Mouse (Mus musculus) ES-Bruce4 (cell line): ENCODE data around the gene Gstm7. TPM values are rescaled to one million over a fixed set of nuclear protein-coding genes. Genes with fewer than 3 reads are reported as not detected.

Experiments
- H3K27ac ChIP-seq: 2 replicates; pipeline ENCODE4 v1.5.1; 2012; ENCODE audit warnings: low read length, inconsistent platforms; ENCODE audit not compliant: insufficient read depth
- H3K27me3 ChIP-seq: 2 replicates; pipeline ENCODE4 v1.6.1; 2012; ENCODE audit warnings: mild to moderate bottlenecking, low read length, inconsistent platforms; ENCODE audit not compliant: control insufficient read depth, poor library complexity, insufficient read depth, severe bottlenecking
- H3K36me3 ChIP-seq: 2 replicates; pipeline ENCODE4 v1.6.1; 2012; ENCODE audit warnings: inconsistent platforms, mild to moderate bottlenecking, low read length, moderate library complexity; ENCODE audit not compliant: control insufficient read depth, poor library complexity, insufficient read depth, severe bottlenecking
- H3K4me1 ChIP-seq: one replicate; pipeline ENCODE4 v1.8.1; 2011; ENCODE audit warnings: low read length; ENCODE audit not compliant: control insufficient read depth, insufficient read depth
- H3K4me3 ChIP-seq: 2 replicates; pipeline ENCODE4 v1.5.1; 2011; ENCODE audit warnings: low read depth, mild to moderate bottlenecking, low read length
- H3K9ac ChIP-seq: 2 replicates; pipeline ENCODE4 v1.6.1; 2012; ENCODE audit warnings: low read depth, mild to moderate bottlenecking, inconsistent platforms; ENCODE audit not compliant: poor library complexity, severe bottlenecking
- H3K9me3 ChIP-seq: replicated peaks from 2 replicates; pipeline ENCODE4 v1.6.1; 2012; ENCODE audit warnings: mild to moderate bottlenecking, low read length, inconsistent platforms; ENCODE audit not compliant: control insufficient read depth, poor library complexity, insufficient read depth, severe bottlenecking
- CTCF ChIP-seq: IDR thresholded peaks from one replicate; pipeline ENCODE4 v1.8.1; 2011; ENCODE audit warnings: low read depth, low read length
- EP300 ChIP-seq: IDR thresholded peaks from 2 replicates; pipeline ENCODE4 v1.6.1; 2011; ENCODE audit warnings: low read depth, low read length; ENCODE audit not compliant: insufficient read depth
- POLR2A ChIP-seq: IDR thresholded peaks from one replicate; pipeline ENCODE4 v1.8.1; 2011; ENCODE audit warnings: low read length; ENCODE audit not compliant: insufficient read depth
- polyA plus RNA-seq: library from polyadenylated mRNA; stranded (reverse); fragments of >200 nt; gene quantifications from 2 replicates; pipeline ENCODE4 v1.2.4, GENCODE M21; 2011; ENCODE audit warnings: low read depth; ENCODE audit not compliant: missing spikeins, insufficient read depth, insufficient read length

Gene Gstm7
- polyA plus RNA-seq, 1 experiment = 4.4 TPM

- no peak for TF ChIP-seq CTCF
- no peak for TF ChIP-seq EP300
- no peak for TF ChIP-seq POLR2A
- H3K27ac ChIP-seq = no peak within 1 kb of the TSS
- no peaks in the 10 kb centered on the region for H3K9me3 ChIP-seq
- no peak within 1 kb of the TSS for H3K4me3 ChIP-seq
- H3K4me1 ChIP-seq = no peaks in the 10 kb centered on the region
- no peak within 1 kb of the TSS for H3K9ac ChIP-seq
- H3K27me3 ChIP-seq = no peaks in the 10 kb centered on the region
- H3K36me3 ChIP-seq = no peaks in the 10 kb centered on the region
Measured at GRCm38 (mm10) chr3:107877005-107877404, 54.6 kb downstream of the Gstm7 start, which contains the start of gene Eps8l3. Eps8l3 (plus strand) TSS chr3:107877229.

Other genes starting within 250 kb of the Gstm7 start
- gene Ahcyl1, start 235.3 kb downstream of the Gstm7 start, polyA plus RNA-seq = 176 and 179 TPM in 2 replicates
- gene Csf1, start 171.3 kb downstream of the Gstm7 start, polyA plus RNA-seq = 27.0 and 32.5 TPM in 2 replicates
- gene Eps8l3, start 54.6 kb downstream of the Gstm7 start, polyA plus RNA-seq = not detected in 2 replicates
- gene Gstm5, start 36.0 kb downstream of the Gstm7 start, polyA plus RNA-seq = 21.3 and 22.2 TPM in 2 replicates
- 27.1 and 27.8 TPM in 2 replicates for gene Gstm6, start 11.9 kb upstream of the Gstm7 start, polyA plus RNA-seq
- 24.6 and 31.6 TPM in 2 replicates for gene Gstm3, start 37.5 kb upstream of the Gstm7 start, polyA plus RNA-seq
- 74.8 and 77.0 TPM in 2 replicates for gene Gstm2, start 54.6 kb upstream of the Gstm7 start, polyA plus RNA-seq
- gene Gstm1, start 86.2 kb upstream of the Gstm7 start, polyA plus RNA-seq = 163 and 187 TPM in 2 replicates
- gene Gstm4, start 113.1 kb upstream of the Gstm7 start, polyA plus RNA-seq = 14.0 and 15.1 TPM in 2 replicates
- gene Ampd2, start 154.8 kb upstream of the Gstm7 start, polyA plus RNA-seq = 34.9 and 48.2 TPM in 2 replicates
- 3.2 and 3.5 TPM in 2 replicates for gene Gnat2, start 161.0 kb upstream of the Gstm7 start, polyA plus RNA-seq
- gene Gnai3, start 214.3 kb upstream of the Gstm7 start, polyA plus RNA-seq = 116 and 127 TPM in 2 replicates
- gene Gpr61, start 223.1 kb upstream of the Gstm7 start, polyA plus RNA-seq = not detected in 2 replicates